ENCODE assay signal across 8 mouse cellular contexts in the genomic region with DNA sequence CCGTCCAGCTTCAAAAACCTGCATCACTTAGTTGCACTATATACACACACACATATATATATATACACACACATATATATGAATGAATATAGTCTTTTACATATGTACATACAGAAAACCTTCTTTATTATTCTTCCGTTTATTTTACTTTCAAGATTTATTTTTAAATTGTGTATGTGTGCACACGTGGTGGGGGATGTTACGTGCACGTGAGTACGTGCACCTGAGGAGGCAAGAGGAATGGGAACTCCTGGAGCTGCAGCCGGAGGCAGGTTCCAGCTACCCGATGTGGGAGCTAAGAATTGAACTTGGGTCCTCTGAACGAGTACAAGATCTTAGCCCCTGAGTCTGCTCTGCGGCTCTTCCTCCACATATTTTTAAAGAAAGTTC. TPM values are rescaled to one million over a fixed set of nuclear protein-coding genes. Genes with fewer than 3 reads are reported as not detected.
DNase-seq lines count a peak whose midpoint lies in the region; ATAC-seq and TF ChIP-seq lines count a peak whose summit lies in the region.

No protein-coding gene starts in this region.

- H3K27ac ChIP-seq in heart, embryonic 11.5 days (ENCODE audit: low read depth, low read length) = peak overlapping the region; percentile 98
- peak overlapping the region; percentile 86; the same call in 1 of the 2 replicates for H3K27ac ChIP-seq in ES-E14 (ENCODE audit: insufficient read depth, low read depth, low read length, poor library complexity, severe bottlenecking)
- H3K27ac ChIP-seq in hindbrain, embryonic 11.5 days (ENCODE audit: low read depth, low read length) = peak overlapping the region; percentile 95

- in situ Hi-C loops in ES-E14 (cut with MboI; ENCODE audit: low sequenced_read_pairs in 2 of 2, unreplicated experiment in 2 of 2) = no loop called here

- DNase-seq in heart, adult 8-10 months (ENCODE audit: low spot score) = no peak
- no peak for DNase-seq in ES-E14 (ENCODE audit: low read depth, low spot score)
- no peak for DNase-seq in hindbrain, embryonic 11.5 days (ENCODE audit: low spot score)
- no peak for DNase-seq in ovary, adult 18-20 months (ENCODE audit: low spot score)
- no peak for DNase-seq in cerebellum, adult 11 months
- DNase-seq in urinary bladder, postnatal 25 days (ENCODE audit: low spot score) = no peak

- peaks cover 8% of the 10 kb centered on the region; the same call in 1 of the 2 replicates for H3K36me3 ChIP-seq in heart, embryonic 11.5 days (ENCODE audit: control insufficient read depth, insufficient read depth, low read length)
- H3K36me3 ChIP-seq in ES-E14 (ENCODE audit: control insufficient read depth, insufficient read depth, low read length, poor library complexity, severe bottlenecking) = peaks cover 11% of the 10 kb centered on the region; the same call in 1 of the 2 replicates
- no peaks in the 10 kb centered on the region for H3K36me3 ChIP-seq in hindbrain, embryonic 11.5 days (ENCODE audit: control insufficient read depth, insufficient read depth, low read length)

- H3K4me2 ChIP-seq in heart, embryonic 11.5 days = peak overlapping the region; percentile 83
- peak overlapping the region; percentile 28 for H3K4me2 ChIP-seq in hindbrain, embryonic 11.5 days (replicated peaks; ENCODE audit: low read depth, low read length)

- no peak for ATAC-seq in heart, embryonic 11.5 days (replicated peaks; ENCODE audit: insufficient number of reproducible peaks, low FRiP score, low TSS enrichment)
- ATAC-seq in hindbrain, embryonic 11.5 days (ENCODE audit: low FRiP score) = peak; percentile 30; the same call in 1 of the 2 replicates
- 0 out of 2 replicates have a peak, but pooled peaks have one; percentile 1 for ATAC-seq in megakaryocyte-erythroid progenitor cell, adult 5-6 weeks (replicated peaks; ENCODE audit: low FRiP score, low TSS enrichment, poor library complexity, severe bottlenecking)

- peaks cover 14% of the 10 kb centered on the region for H3K4me1 ChIP-seq in heart, embryonic 11.5 days (ENCODE audit: control insufficient read depth, insufficient read depth, low read length)
- H3K4me1 ChIP-seq in ES-E14 (ENCODE audit: control insufficient read depth in 2 of 2, insufficient read depth in 2 of 2, low read length in 2 of 2, poor library complexity in 1 of 2) = peaks cover 2 to 7% of the 10 kb centered on the region in 2 experiments; a peak in 2 of 4 replicates
- peaks cover 8% of the 10 kb centered on the region; the same call in 1 of the 2 replicates for H3K4me1 ChIP-seq in hindbrain, embryonic 11.5 days (replicated peaks; ENCODE audit: control insufficient read depth, insufficient read depth, low read length)

- 21% methylated on average over 10 of the region's 10 CpGs for WGBS in heart, embryonic 11.5 days (ENCODE audit: insufficient replicate concordance)
- 22% methylated on average over 10 of the region's 10 CpGs for WGBS in hindbrain, embryonic 11.5 days

- peak overlapping the region; percentile 99 for H3K9ac ChIP-seq in heart, embryonic 11.5 days (ENCODE audit: low read depth, low read length)
- peak overlapping the region; percentile 87 for H3K9ac ChIP-seq in ES-E14 (ENCODE audit: insufficient read depth, low read depth, low read length, poor library complexity, severe bottlenecking)
- H3K9ac ChIP-seq in hindbrain, embryonic 11.5 days (ENCODE audit: low read depth, low read length) = peak overlapping the region; percentile 71

- no peaks in the 10 kb centered on the region for H3K27me3 ChIP-seq in heart, embryonic 11.5 days (ENCODE audit: control insufficient read depth, insufficient read depth, low read length)
- no peaks in the 10 kb centered on the region for H3K27me3 ChIP-seq in hindbrain, embryonic 11.5 days (ENCODE audit: control insufficient read depth, insufficient read depth, low read length)

- H3K4me3 ChIP-seq in heart, embryonic 11.5 days (ENCODE audit: low read depth, low read length) = peak overlapping the region; percentile 99
- H3K4me3 ChIP-seq in ES-E14 (ENCODE audit: insufficient read depth in 1 of 2, low read depth in 1 of 2, low read length in 2 of 2, poor library complexity in 1 of 2, severe bottlenecking in 1 of 2) = peak overlapping the region; percentile 90 to 98
- H3K4me3 ChIP-seq in hindbrain, embryonic 11.5 days (ENCODE audit: low read depth, low read length) = peak overlapping the region; percentile 86

- no peaks in the 10 kb centered on the region for H3K9me3 ChIP-seq in heart, embryonic 11.5 days (replicated peaks; ENCODE audit: control insufficient read depth, low read length)
- H3K9me3 ChIP-seq in ES-E14 (ENCODE audit: control insufficient read depth, insufficient read depth, low read depth, low read length) = no peaks in the 10 kb centered on the region
- H3K9me3 ChIP-seq in hindbrain, embryonic 11.5 days (ENCODE audit: control insufficient read depth, low read length) = no peaks in the 10 kb centered on the region

TF ChIP-seq in ES-E14, 5 proteins besides CTCF, POLR2A, EP300 and RAD21:
- no peak for TF ChIP-seq MAFK (IDR thresholded peaks at IDR 0.05; ENCODE audit: insufficient read depth, low read depth, low read length)
- no peak for TF ChIP-seq HCFC1 (IDR thresholded peaks at IDR 0.05; ENCODE audit: borderline replicate concordance, insufficient read depth, low read length)

RNA-seq across cellular contexts. Expression of gene Baz1b, which starts 0.8 kb away (rescaled TPM):
- polyA plus RNA-seq in heart, embryonic 11.5 days (2014; fragmentation: Nextera tagmentation; extraction: Ambion mirVana) = 28.9 and 45.4 TPM in 2 replicates
- 10 to 100 TPM; 40.4 to 48.7 (median 43.6) TPM for total RNA-seq in heart, adult 8-10 months (2022)
- 63.1 and 70.1 TPM in 2 replicates for total RNA-seq in ES-E14 (2012; rRNA removed)
- 54.5 and 77.6 TPM in 2 replicates for polyA plus RNA-seq in hindbrain, embryonic 11.5 days (2014; fragmentation: Nextera tagmentation; extraction: Ambion mirVana)
- total RNA-seq in megakaryocyte-erythroid progenitor cell, adult 5-6 weeks (2014; fragmentation: Nextera tagmentation) = 128 and 135 TPM in 2 replicates
- total RNA-seq in megakaryocyte-erythroid progenitor cell, adult 5-6 weeks (2017) = 154 and 160 TPM in 2 replicates

RNA-seq across cellular contexts. Expression of gene Bcl7b, which starts 18.1 kb away (rescaled TPM):
- 32.3 and 35.2 TPM in 2 replicates for polyA plus RNA-seq in heart, embryonic 11.5 days (2014; fragmentation: Nextera tagmentation; extraction: Ambion mirVana)
- 10 to 100 TPM; 39.8 to 47.6 (median 44.6) TPM for total RNA-seq in heart, adult 8-10 months (2022)
- total RNA-seq in ES-E14 (2012; rRNA removed) = 15.0 and 17.5 TPM in 2 replicates
- 35.9 and 38.8 TPM in 2 replicates for polyA plus RNA-seq in hindbrain, embryonic 11.5 days (2014; fragmentation: Nextera tagmentation; extraction: Ambion mirVana)
- total RNA-seq in megakaryocyte-erythroid progenitor cell, adult 5-6 weeks (2014; fragmentation: Nextera tagmentation) = 37.2 and 48.3 TPM in 2 replicates
- total RNA-seq in megakaryocyte-erythroid progenitor cell, adult 5-6 weeks (2017) = 25.1 and 33.3 TPM in 2 replicates

RNA-seq across cellular contexts. Expression of gene Tbl2, which starts 36.8 kb away (rescaled TPM):
- polyA plus RNA-seq in heart, embryonic 11.5 days (2014; fragmentation: Nextera tagmentation; extraction: Ambion mirVana) = 20.0 and 21.3 TPM in 2 replicates
- 10 to 100 TPM in 3 of 4 experiments, 1 to 10 TPM in 1; 9.6 to 14.0 (median 10.7) TPM for total RNA-seq in heart, adult 8-10 months (2022)
- total RNA-seq in ES-E14 (2012; rRNA removed) = 49.6 and 99.0 TPM in 2 replicates
- 21.4 and 21.9 TPM in 2 replicates for polyA plus RNA-seq in hindbrain, embryonic 11.5 days (2014; fragmentation: Nextera tagmentation; extraction: Ambion mirVana)
- 11.6 and 13.3 TPM in 2 replicates for total RNA-seq in megakaryocyte-erythroid progenitor cell, adult 5-6 weeks (2014; fragmentation: Nextera tagmentation)
- total RNA-seq in megakaryocyte-erythroid progenitor cell, adult 5-6 weeks (2017) = 19.8 and 20.4 TPM in 2 replicates
